ENCODE assay signal across 17 mouse cellular contexts in the genomic region with DNA sequence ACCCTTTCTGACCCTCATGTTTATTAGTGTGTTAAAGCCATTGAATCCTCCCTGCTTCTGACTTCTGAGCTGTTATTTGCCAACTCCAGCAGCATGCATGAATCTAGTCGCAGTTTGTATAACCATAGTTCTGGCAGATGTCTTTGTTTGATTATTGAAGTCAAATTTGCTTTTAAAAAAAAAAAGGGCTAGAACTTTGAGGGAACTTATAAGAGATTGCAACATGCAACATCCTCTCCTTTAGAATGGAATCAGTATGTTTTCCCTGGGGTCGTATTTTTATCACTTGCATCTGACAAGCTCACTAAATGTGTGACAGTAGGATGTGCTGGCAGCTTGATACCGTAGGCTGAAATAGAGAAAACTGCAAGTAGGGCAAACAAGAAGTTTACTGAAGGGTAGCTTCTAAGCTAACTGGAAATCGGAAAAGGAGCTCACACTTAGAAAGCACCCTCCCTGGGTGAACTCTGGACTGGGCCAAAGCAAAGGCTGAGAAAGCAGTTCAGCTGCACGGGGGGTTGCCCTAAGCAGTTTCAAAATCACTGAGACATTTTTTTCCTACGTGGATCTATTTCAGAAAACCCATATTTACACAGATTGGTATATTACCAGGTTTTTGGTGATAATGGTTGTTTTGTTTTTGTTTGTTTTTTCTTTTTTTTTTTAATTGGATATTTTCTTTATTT.
A peak's percentile ranks its signal among the peaks of the same experiment; 100 is the strongest.
DNase-seq lines count a peak whose midpoint lies in the region; ATAC-seq and TF ChIP-seq lines count a peak whose summit lies in the region.
"Had no signal": no experiment of that assay in that cellular context is flagged by ENCODE, and none has a peak within 500 bp of the region (broad histone marks: within the 10 kb centered on the region; RNA-seq: fewer than 3 reads in every experiment).

No protein-coding gene starts in this region.

- no peaks in the 10 kb centered on the region for H3K27me3 ChIP-seq in stomach, embryonic 14.5 days (ENCODE audit: control insufficient read depth, insufficient read depth, low read length)
- H3K27me3 ChIP-seq in stomach, postnatal 0 days (ENCODE audit: control insufficient read depth, insufficient read depth, low read length) = no peaks in the 10 kb centered on the region
- H3K27me3 ChIP-seq in intestine, embryonic 16.5 days (replicated peaks; ENCODE audit: control insufficient read depth, insufficient read depth, low read length) = no peaks in the 10 kb centered on the region
- no peaks in the 10 kb centered on the region for H3K27me3 ChIP-seq in midbrain, embryonic 10.5 days (ENCODE audit: low read depth, poor library complexity, severe bottlenecking)
- H3K27me3 ChIP-seq: hindbrain, embryonic 12.5 days; liver, embryonic 15.5 days; neural tube, embryonic 12.5 days had no signal

- 71% methylated on average over 6 of the region's 6 CpGs for WGBS in stomach, embryonic 14.5 days
- WGBS in stomach, postnatal 0 days = 52% methylated on average over 6 of the region's 6 CpGs
- WGBS in intestine, embryonic 16.5 days = 69% methylated on average over 6 of the region's 6 CpGs
- WGBS in midbrain, embryonic 10.5 days = 85% methylated on average over 6 of the region's 6 CpGs

- H3K27ac ChIP-seq in stomach, embryonic 14.5 days (ENCODE audit: low read length) = peak overlapping the region; percentile 58; the same call in 1 of the 2 replicates
- no peak overlapping the region for H3K27ac ChIP-seq in stomach, postnatal 0 days (replicated peaks)
- no peak overlapping the region for H3K27ac ChIP-seq in intestine, embryonic 16.5 days (ENCODE audit: low read length)
- no peak overlapping the region for H3K27ac ChIP-seq in midbrain, embryonic 10.5 days (replicated peaks)
- H3K27ac ChIP-seq: forebrain, embryonic 10.5 days; heart, embryonic 10.5 days; hindbrain, embryonic 12.5 days; kidney, postnatal 0 days; liver, embryonic 15.5 days; neural tube, embryonic 12.5 days had no signal

- no peak for ATAC-seq in stomach, embryonic 14.5 days (ENCODE audit: insufficient number of reproducible peaks, insufficient read depth, low FRiP score, low read depth)
- ATAC-seq in stomach, postnatal 0 days (ENCODE audit: low FRiP score, low TSS enrichment) = no peak
- ATAC-seq in intestine, embryonic 16.5 days = peak; percentile 56; the same call in 1 of the 2 replicates
- ATAC-seq in monocyte, adult 5-6 weeks (replicated peaks; ENCODE audit: insufficient number of reproducible peaks, low FRiP score, low TSS enrichment, poor library complexity, severe bottlenecking) = no peak

- no peak overlapping the region for H3K9ac ChIP-seq in stomach, embryonic 14.5 days (replicated peaks; ENCODE audit: low read depth, low read length)
- H3K9ac ChIP-seq in stomach, postnatal 0 days (ENCODE audit: low read length) = no peak overlapping the region
- H3K9ac ChIP-seq in intestine, embryonic 16.5 days (ENCODE audit: low read depth, low read length) = no peak overlapping the region
- H3K9ac ChIP-seq: hindbrain, embryonic 12.5 days; liver, embryonic 15.5 days; neural tube, embryonic 12.5 days had no signal

- no peak for TF ChIP-seq CTCF in stomach, postnatal 0 days (IDR thresholded peaks at IDR 0.05; ENCODE audit: low read depth)

- no peak overlapping the region for H3K4me2 ChIP-seq in stomach, embryonic 14.5 days (replicated peaks; ENCODE audit: low read depth, low read length)
- H3K4me2 ChIP-seq in stomach, postnatal 0 days (replicated peaks; ENCODE audit: low read depth) = no peak overlapping the region
- no peak overlapping the region for H3K4me2 ChIP-seq in intestine, embryonic 16.5 days (ENCODE audit: low read depth, low read length)
- H3K4me2 ChIP-seq: hindbrain, embryonic 12.5 days; liver, embryonic 15.5 days; neural tube, embryonic 12.5 days had no signal

- no peak overlapping the region for H3K4me3 ChIP-seq in stomach, embryonic 14.5 days (ENCODE audit: low read depth, low read length)
- no peak overlapping the region for H3K4me3 ChIP-seq in stomach, postnatal 0 days (ENCODE audit: low read depth, low read length)
- H3K4me3 ChIP-seq in intestine, embryonic 16.5 days (ENCODE audit: low read length) = no peak overlapping the region
- H3K4me3 ChIP-seq in midbrain, embryonic 10.5 days = no peak overlapping the region
- H3K4me3 ChIP-seq: forebrain, embryonic 10.5 days; heart, embryonic 10.5 days; hindbrain, embryonic 12.5 days; liver, embryonic 15.5 days; neural tube, embryonic 12.5 days had no signal

- no peaks in the 10 kb centered on the region for H3K36me3 ChIP-seq in stomach, embryonic 14.5 days (ENCODE audit: control insufficient read depth, insufficient read depth, low read length)
- H3K36me3 ChIP-seq in stomach, postnatal 0 days (ENCODE audit: control insufficient read depth, insufficient read depth, low read length) = no peaks in the 10 kb centered on the region
- no peaks in the 10 kb centered on the region for H3K36me3 ChIP-seq in intestine, embryonic 16.5 days (ENCODE audit: control insufficient read depth, insufficient read depth, low read length)
- peaks cover 18% of the 10 kb centered on the region for H3K36me3 ChIP-seq in midbrain, embryonic 10.5 days

- no peaks in the 10 kb centered on the region for H3K4me1 ChIP-seq in stomach, embryonic 14.5 days (ENCODE audit: control insufficient read depth, insufficient read depth, low read length)
- no peaks in the 10 kb centered on the region for H3K4me1 ChIP-seq in stomach, postnatal 0 days (replicated peaks; ENCODE audit: control insufficient read depth, insufficient read depth)
- H3K4me1 ChIP-seq in intestine, embryonic 16.5 days (ENCODE audit: control insufficient read depth, insufficient read depth, low read length) = no peaks in the 10 kb centered on the region
- no peaks in the 10 kb centered on the region for H3K4me1 ChIP-seq in midbrain, embryonic 10.5 days
- H3K4me1 ChIP-seq: forebrain, embryonic 10.5 days; heart, embryonic 10.5 days; hindbrain, embryonic 12.5 days; liver, embryonic 15.5 days; neural tube, embryonic 12.5 days had no signal

- peak; percentile 52 for DNase-seq in kidney, adult 9 months
- DNase-seq in kidney, postnatal 4 days = no peak
- no peak for DNase-seq in stomach, postnatal 0 days (ENCODE audit: low spot score)
- DNase-seq in midbrain, embryonic 10.5 days (ENCODE audit: low spot score) = no peak
- DNase-seq: cerebellum, adult 9-11 months; gastrocnemius, postnatal 36 days; heart, postnatal 10 days; right cerebral cortex, postnatal 14 days had no signal

- H3K9me3 ChIP-seq in stomach, embryonic 14.5 days (ENCODE audit: control insufficient read depth, low read depth, low read length) = no peaks in the 10 kb centered on the region
- no peaks in the 10 kb centered on the region for H3K9me3 ChIP-seq in stomach, postnatal 0 days (ENCODE audit: control insufficient read depth, low read length)
- no peaks in the 10 kb centered on the region for H3K9me3 ChIP-seq in intestine, embryonic 16.5 days (ENCODE audit: control insufficient read depth, low read length)
- no peaks in the 10 kb centered on the region for H3K9me3 ChIP-seq in midbrain, embryonic 10.5 days (replicated peaks)
- H3K9me3 ChIP-seq: forebrain, embryonic 10.5 days; heart, embryonic 10.5 days; hindbrain, embryonic 12.5 days; liver, embryonic 15.5 days; neural tube, embryonic 12.5 days had no signal

- no peak for TF ChIP-seq EP300 in stomach, postnatal 0 days (optimal IDR thresholded peaks at IDR 0.05)
